Mouse (Mus musculus) left cerebral cortex, adult 2 months (tissue): ENCODE results near the gene Ifrd1. TPM values are rescaled to one million over a fixed set of nuclear protein-coding genes. Genes with fewer than 3 reads are reported as not detected.
"Not testable (repeated sequence)": the region's sequence is repeated elsewhere in the genome, so short reads cannot be mapped to it uniquely, and the experiment has no call there.

Experiments used
- DNase-seq, 2 experiments: peaks; one replicate each; pipeline ENCODE4 v3.0.0; 2021 to 2022; ENCODE audit warnings: low spot score in 2 of 2, mixed read lengths in 1 of 2; ENCODE audit errors: extremely low spot score in 1 of 2
- H3K27ac ChIP-seq: fragments of 200-600 bp; 2 replicates; pipeline ENCODE4 v1.8.1; 2022
- H3K4me3 ChIP-seq: fragments of 200-600 bp; 2 replicates; pipeline ENCODE4 v1.8.1; 2022
- CTCF ChIP-seq: fragments of 200-600 bp; IDR thresholded peaks from 2 replicates; pipeline ENCODE4 v1.8.1; 2022; ENCODE audit warnings: antibody characterized with exemption, mild to moderate bottlenecking, moderate library complexity
- intact Hi-C: fragments of 180-260 bp; cut with DNase I; formaldehyde crosslinking; loops from one replicate; pipeline ENCODE4 v1.15.1; 2025
- microRNA-seq, 2 experiments: library from miRNA; unstranded; fragments of <30 nt; microRNA quantifications; one replicate each; pipeline ENCODE4 v1.2.0; 2021
- total RNA-seq, 2 experiments: library from RNA; stranded (reverse); gene quantifications; 2 replicates each; pipeline ENCODE4 v1.2.3; 2021

Ifrd1 gene
- total RNA-seq, 2 experiments from 2014 or later, result 125 to 134 TPM

DNA sequence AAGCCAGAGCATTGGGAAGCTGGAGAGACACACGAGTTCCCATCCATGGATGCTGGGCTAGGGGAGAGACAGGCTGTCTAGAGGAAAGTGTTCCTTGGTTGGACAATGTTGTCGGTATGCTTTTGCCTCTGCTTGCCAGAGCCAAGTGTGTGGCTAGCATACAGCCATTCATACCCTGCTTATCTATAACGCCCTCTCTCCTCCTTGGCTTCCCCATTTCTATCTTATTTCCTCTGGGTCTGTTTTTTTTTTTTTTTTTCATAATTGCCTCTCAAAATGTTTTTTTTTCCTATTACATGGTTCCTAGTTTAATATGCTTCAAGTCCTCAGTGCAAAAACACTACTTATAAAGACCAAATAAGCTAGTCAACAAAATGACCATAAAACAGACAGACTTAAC is 62.8 kb downstream of the Ifrd1 start:
- TF ChIP-seq CTCF, result no peak

DNA sequence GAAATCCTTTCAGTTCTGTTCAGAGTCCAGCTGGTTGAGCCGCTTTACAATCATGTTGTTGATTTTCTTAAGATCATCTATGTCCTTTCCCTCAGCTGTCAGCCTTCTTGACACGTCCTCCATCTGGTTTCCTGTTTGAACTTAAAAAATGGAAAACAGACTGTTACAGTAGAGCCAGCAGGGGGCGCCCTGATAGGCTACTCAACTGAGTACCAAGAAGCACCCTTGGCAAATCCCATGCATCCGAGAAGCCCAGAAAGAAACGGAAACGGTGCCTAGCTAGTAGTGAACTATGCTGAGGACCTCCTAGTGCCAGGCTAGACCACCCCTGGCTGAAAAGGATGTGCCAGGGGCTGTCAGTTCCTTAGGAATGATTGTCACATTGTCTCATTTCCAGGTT is 71.2 kb downstream of the Ifrd1 start:
- Histone ChIP-seq H3K4me3 (no peak overlapping the region), H3K27ac (no peak overlapping the region)
- no peak for DNase-seq
- peak; percentile 67 for TF ChIP-seq CTCF
- intact Hi-C loops, result no loop called here

More for the DNA sequence above, 62.8 kb downstream of the Ifrd1 start:
- no peak for DNase-seq
- intact Hi-C loops, result no loop called here
- H3K27ac ChIP-seq, result no peak overlapping the region
- H3K4me3 ChIP-seq, result no peak overlapping the region

DNA sequence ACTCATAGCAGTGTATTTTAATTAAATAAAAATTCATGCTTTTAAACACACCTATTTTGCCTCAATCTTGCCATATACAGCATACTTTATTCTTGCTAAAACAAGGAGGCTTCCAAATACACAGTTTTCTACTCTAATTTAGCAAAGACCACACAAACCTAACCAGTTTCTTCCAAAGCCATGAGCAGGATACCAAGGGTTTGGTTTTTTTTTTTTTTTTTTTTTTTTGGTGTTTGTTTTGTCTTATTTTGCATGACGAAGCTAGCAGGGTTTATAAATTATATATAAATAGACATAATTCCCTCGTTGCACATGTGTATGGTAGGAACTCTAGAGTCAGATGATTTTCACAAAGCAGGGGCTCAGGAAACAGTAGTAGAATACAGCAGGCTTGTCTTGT is 72.1 kb downstream of the Ifrd1 start:
- intact Hi-C loops, result no loop called here
- H3K27ac ChIP-seq, result no peak overlapping the region
- TF ChIP-seq CTCF, result no peak
- DNase-seq, result no peak
- no peak overlapping the region for H3K4me3 ChIP-seq

DNA sequence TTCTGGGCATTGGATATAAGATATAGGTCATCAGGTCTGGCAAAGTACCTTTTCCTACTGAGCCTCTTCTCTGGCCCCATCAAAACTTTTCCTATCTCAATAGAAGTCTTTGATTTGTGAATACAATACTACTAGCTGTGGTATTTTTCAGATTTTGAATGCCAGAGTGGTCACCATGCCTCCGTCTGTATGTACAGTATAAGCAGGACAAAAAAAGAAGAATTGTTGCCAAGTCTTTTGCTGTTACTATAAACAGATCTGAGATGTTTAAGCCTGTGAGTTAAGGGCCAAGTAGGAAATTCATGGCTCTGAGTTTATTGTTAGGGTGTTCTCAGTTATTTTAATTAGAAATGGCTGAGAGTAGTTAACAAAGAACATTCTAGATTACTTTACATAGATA is 73.1 kb downstream of the Ifrd1 start:
- intact Hi-C loops, H3K4me3 ChIP-seq, H3K27ac ChIP-seq, DNase-seq: not testable (repeated sequence)

DNA sequence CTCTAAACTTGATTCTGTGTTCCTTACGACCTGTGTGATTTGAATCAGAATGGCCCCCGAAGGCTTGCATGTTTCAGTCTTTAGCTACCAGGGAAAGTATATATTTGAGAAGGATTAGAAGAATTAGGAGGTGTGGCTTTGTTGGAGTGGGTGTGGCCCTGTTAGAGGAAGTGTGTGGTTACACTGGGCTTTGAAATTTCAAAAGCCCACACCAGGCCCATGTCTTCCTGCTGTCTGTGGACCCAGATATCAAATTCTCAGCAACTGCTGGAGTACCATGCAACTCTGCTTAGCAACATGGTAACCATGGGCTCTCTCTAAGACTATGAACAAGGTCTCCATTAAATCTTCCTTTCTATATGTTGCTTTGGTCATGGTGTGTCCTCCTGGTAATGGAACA is 76.7 kb downstream of the Ifrd1 start:
- Histone ChIP-seq H3K4me3 (no peak overlapping the region), H3K27ac (no peak overlapping the region)
- intact Hi-C loops, result no loop called here
- DNase-seq, result no peak
- no peak for TF ChIP-seq CTCF

DNA sequence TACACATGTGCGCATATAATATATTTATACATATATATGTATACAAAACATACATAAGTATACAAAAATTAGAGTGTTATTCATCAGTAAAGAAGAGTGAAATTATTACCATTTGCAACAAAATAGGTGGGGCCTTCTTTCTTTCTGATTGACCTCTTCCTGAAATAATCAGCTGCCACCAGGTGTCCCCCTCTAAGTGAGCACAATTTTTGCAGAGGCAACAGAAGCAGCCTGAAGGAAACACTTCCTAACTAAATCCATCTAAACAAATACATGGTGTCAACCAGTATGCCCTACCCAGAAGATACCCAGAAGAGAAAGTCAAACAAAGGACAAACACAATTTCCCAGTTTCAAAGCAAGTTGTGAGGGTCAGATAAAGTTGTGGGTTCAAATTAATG is 78.6 kb downstream of the Ifrd1 start:
- DNase-seq, result no peak
- Histone ChIP-seq H3K4me3 (no peak overlapping the region), H3K27ac (no peak overlapping the region)
- intact Hi-C loops, result loop anchor here (5.0 kb wide), 1 partner anchor 502 kb away; no protein-coding TSS in a partner anchor
- TF ChIP-seq CTCF, result no peak

DNA sequence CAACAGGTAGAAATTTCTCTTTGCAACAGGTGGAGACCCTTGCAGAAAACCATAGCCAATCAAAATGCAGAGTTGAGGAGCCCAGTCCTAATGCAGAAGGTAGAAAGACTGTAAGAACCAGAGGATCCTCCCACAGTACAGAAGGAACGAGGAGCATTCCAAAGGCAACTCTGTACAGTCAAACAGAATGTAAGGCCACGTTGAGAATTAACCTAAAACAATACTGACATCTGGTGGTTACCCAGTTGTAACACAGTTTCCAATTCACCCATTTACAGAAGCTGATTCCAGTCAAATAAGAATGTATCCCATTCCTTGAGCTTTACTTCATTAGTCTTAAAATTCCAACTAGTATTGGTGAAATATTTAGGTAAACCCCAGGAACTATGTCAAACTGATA is 83.7 kb downstream of the Ifrd1 start:
- no peak for DNase-seq
- TF ChIP-seq CTCF, result peak; percentile 88
- intact Hi-C loops, result loop anchor here (1.0 to 5.0 kb wide), 3 partner anchors 82 to 654 kb away; no protein-coding TSS in a partner anchor
- no peak overlapping the region for H3K4me3 ChIP-seq
- H3K27ac ChIP-seq, result no peak overlapping the region

DNA sequence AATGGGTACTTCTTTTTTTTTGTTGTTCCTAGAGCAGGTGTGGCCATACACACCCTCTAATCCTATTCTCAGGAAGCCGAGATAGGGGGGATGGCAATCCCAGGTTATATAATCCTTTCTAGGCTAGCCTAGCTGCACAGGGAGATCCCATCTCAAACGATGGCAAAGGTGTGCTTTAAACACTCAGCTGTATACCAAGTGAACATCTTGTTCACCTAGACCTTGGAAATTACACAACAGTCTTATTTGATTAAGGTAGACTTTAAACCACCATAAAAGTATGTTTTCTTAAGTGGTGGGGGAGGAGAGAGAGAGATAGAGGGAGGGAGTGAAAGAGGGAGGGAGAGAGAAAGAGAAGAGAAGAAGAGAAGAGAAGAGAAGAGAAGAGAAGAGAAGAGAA is 87.5 kb downstream of the Ifrd1 start:
- no peak for DNase-seq
- intact Hi-C loops, result no loop called here
- no peak for TF ChIP-seq CTCF
- Histone ChIP-seq H3K4me3 (no peak overlapping the region), H3K27ac (no peak overlapping the region)

DNA sequence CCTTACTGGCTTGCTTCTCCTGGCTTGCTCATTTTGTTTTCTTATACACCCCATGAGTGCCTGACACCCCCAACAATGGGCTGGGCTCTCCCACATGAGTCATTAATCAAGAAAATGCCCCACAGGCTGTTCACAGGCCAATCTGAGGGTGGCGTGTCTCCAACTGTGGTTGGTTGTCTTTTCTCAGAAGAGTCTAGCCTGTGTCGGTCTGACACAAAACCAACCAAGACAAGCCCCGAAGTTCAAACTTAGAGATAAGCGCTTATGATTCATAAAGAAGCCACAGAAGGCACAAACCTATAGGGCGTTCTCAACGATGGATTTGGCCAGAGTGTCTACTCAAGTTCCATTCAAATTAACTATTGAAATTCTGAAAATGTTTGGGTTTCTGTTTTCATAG is 94.1 kb downstream of the Ifrd1 start:
- DNase-seq, result no peak
- TF ChIP-seq CTCF, result no peak
- intact Hi-C loops, result no loop called here
- Histone ChIP-seq H3K4me3 (no peak overlapping the region), H3K27ac (no peak overlapping the region)

DNA sequence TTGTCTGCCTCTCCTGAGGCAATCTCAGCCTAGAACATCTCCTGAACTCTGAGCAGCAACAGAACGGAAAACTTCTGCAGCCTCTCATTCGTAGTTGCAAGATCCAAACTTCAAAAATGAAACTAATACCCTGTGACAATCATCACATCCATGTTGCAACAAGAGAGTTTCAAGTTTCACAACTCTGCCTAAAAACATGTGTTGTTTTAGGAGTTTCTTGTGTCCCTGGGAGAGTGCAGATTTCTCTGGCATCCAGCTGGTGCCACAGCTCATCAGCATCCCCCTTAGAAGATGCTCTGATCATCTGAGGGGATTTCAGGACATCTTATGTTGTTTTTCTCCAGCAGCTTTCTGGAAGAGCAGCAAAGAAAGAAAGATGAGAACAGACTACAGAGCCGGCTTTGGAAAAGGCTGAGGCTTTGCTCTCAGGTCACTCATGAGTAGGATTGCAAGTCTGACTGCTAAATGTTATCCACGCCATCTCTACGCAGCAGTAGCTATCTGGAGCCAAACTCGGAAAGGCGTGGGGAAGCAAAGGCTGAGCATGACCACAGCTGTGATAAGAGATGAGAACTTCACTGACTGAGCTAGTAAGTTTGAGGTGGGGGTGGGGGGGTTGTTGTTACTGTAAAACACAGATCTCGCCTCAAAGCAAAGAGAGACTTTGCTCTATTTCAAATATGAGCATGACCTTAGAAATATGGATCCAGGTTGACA is 95.8 kb downstream of the Ifrd1 start:
- Histone ChIP-seq H3K4me3 (no peak overlapping the region), H3K27ac (no peak overlapping the region)
- TF ChIP-seq CTCF, result no peak
- intact Hi-C loops, result no loop called here
- no peak for DNase-seq

Small RNAs within 50 kb of the gene (microRNA-seq; reads per million reads assigned to microRNA genes)
- 0 reads per million in 2 experiments for gene Mir1938

Other genes starting within 250 kb of the Ifrd1 start
- gene Arl4a, start 210.5 kb downstream of the Ifrd1 start, total RNA-seq, result 10 to 100 TPM; 39.2 to 50.8 TPM
- not detected for gene Scin, start 114.3 kb downstream of the Ifrd1 start, total RNA-seq
- gene Lsmem1, start 49.0 kb downstream of the Ifrd1 start, total RNA-seq, result 1 to 10 TPM; 1.5 to 1.7 TPM
- 10 to 100 TPM; 18.7 to 19.6 TPM for gene Zfp277, start 197.4 kb upstream of the Ifrd1 start, total RNA-seq
- 100 to 1,000 TPM in 1 of 2 experiments, 10 to 100 TPM in 1; 97.3 to 104 TPM for gene Dock4, start 197.4 kb upstream of the Ifrd1 start, total RNA-seq